Mouse (Mus musculus) olfactory bulb, adult 2 months (tissue): Measurements from ENCODE around the gene Dab2ip.

Experiments
- CTCF ChIP-seq: fragments of 200-500 bp; IDR thresholded peaks from 2 replicates; pipeline ENCODE4 v1.5.1; 2012; ENCODE audit warnings: low read depth, mild to moderate bottlenecking, low read length, moderate library complexity; ENCODE audit not compliant: insufficient read depth
- POLR2A ChIP-seq: fragments of 200-500 bp; IDR thresholded peaks from 2 replicates; pipeline ENCODE4 v1.6.1; 2012; ENCODE audit warnings: mild to moderate bottlenecking, low read depth, low read length, moderate library complexity; ENCODE audit not compliant: insufficient read depth

GRCm38 (mm10) chr2:35614411-35614810 lies 56.3 kb downstream of the Dab2ip start:
- TF ChIP-seq CTCF: no peak
- TF ChIP-seq POLR2A: no peak
